In genomic region chr4:118579313-118579712, GRCm38 (mm10) we compare ENCODE assay signal across 9 mouse cellular contexts. TPM values are rescaled to one million over a fixed set of nuclear protein-coding genes. Genes with fewer than 3 reads are reported as not detected.
DNase-seq lines count a peak whose midpoint lies in the region; ATAC-seq and TF ChIP-seq lines count a peak whose summit lies in the region.
"Had no signal": no experiment of that assay in that cellular context is flagged by ENCODE, and none has a peak within 500 bp of the region (broad histone marks: within the 10 kb centered on the region; RNA-seq: fewer than 3 reads in every experiment).

No protein-coding gene starts in this region.

- H3K4me1 ChIP-seq in kidney, embryonic 15.5 days = peaks cover 5% of the 10 kb centered on the region; the same call in 1 of the 2 replicates
- peaks cover 4% of the 10 kb centered on the region in 2 experiments; a peak in 2 of 4 replicates for H3K4me1 ChIP-seq in CH12.LX (ENCODE audit: control insufficient read depth in 1 of 2, insufficient read depth in 2 of 2)
- no peaks in the 10 kb centered on the region for H3K4me1 ChIP-seq in embryonic facial prominence, embryonic 11.5 days (ENCODE audit: control insufficient read depth, insufficient read depth, low read length)
- no peaks in the 10 kb centered on the region for H3K4me1 ChIP-seq in forebrain, embryonic 15.5 days

- no peak overlapping the region for H3K9ac ChIP-seq in kidney, embryonic 15.5 days
- H3K9ac ChIP-seq in CH12.LX (ENCODE audit: insufficient read depth, low read depth) = no peak overlapping the region
- no peak overlapping the region for H3K9ac ChIP-seq in embryonic facial prominence, embryonic 11.5 days (replicated peaks; ENCODE audit: low read length)
- H3K9ac ChIP-seq in forebrain, embryonic 15.5 days (replicated peaks) = no peak overlapping the region

- TF ChIP-seq POLR2A in CH12.LX (IDR thresholded peaks at IDR 0.05; ENCODE audit: low read depth, low read length) = no peak

- no peak for TF ChIP-seq EP300 in CH12.LX (IDR thresholded peaks at IDR 0.05; ENCODE audit: low read length)

- no peak overlapping the region for H3K27ac ChIP-seq in kidney, embryonic 15.5 days
- no peak overlapping the region for H3K27ac ChIP-seq in CH12.LX (ENCODE audit: insufficient read depth, low read depth)
- no peak overlapping the region for H3K27ac ChIP-seq in embryonic facial prominence, embryonic 11.5 days (replicated peaks; ENCODE audit: low read depth, low read length)
- no peak overlapping the region for H3K27ac ChIP-seq in forebrain, embryonic 15.5 days (replicated peaks)

- no peaks in the 10 kb centered on the region for H3K79me2 ChIP-seq in CH12.LX (replicated peaks; ENCODE audit: control insufficient read depth, extremely low read depth, insufficient read depth, poor library complexity, severe bottlenecking)

- TF ChIP-seq RAD21 in CH12.LX (IDR thresholded peaks at IDR 0.05; ENCODE audit: low read depth, low read length) = no peak; the same call in none of the 2 replicates

- peak; percentile 43 for DNase-seq in CD4-positive, CD25-positive, alpha-beta regulatory T cell, adult 2 months (ENCODE audit: low read depth, low spot score)
- peak; percentile 19 for DNase-seq in kidney, adult 9 months
- peak; percentile 25 for DNase-seq in CH12.LX (ENCODE audit: extremely low read depth)
- DNase-seq in embryonic facial prominence, embryonic 11.5 days (ENCODE audit: low spot score) = peak; percentile 49

- ATAC-seq in CD4-positive, CD25-positive, alpha-beta regulatory T cell, adult 4 months = no peak
- no peak for ATAC-seq in kidney, embryonic 15.5 days (replicated peaks; ENCODE audit: low FRiP score)
- no peak for ATAC-seq in embryonic facial prominence, embryonic 11.5 days (replicated peaks; ENCODE audit: insufficient number of reproducible peaks, low FRiP score, low TSS enrichment, low read depth)
- ATAC-seq in megakaryocyte progenitor cell, adult 5-6 weeks (replicated peaks; ENCODE audit: poor library complexity) = peak; percentile 67
- no peak for ATAC-seq in forebrain, embryonic 15.5 days (replicated peaks)

- no peaks in the 10 kb centered on the region for H3K36me3 ChIP-seq in kidney, embryonic 15.5 days
- no peaks in the 10 kb centered on the region for H3K36me3 ChIP-seq in CH12.LX (replicated peaks in 1 of 2; ENCODE audit: control insufficient read depth in 1 of 2, insufficient read depth in 1 of 2, low read length in 1 of 2)
- no peaks in the 10 kb centered on the region for H3K36me3 ChIP-seq in embryonic facial prominence, embryonic 11.5 days (replicated peaks; ENCODE audit: control insufficient read depth, insufficient read depth, low read depth, low read length)
- no peaks in the 10 kb centered on the region for H3K36me3 ChIP-seq in forebrain, embryonic 15.5 days

- in situ Hi-C loops in CH12.LX (cut with MboI; ENCODE audit: low pct_ligation_motif_present, low pct_unique_long_range_greater_than_20kb, low sequenced_read_pairs) = no loop called here

- H3K9me3 ChIP-seq in kidney, embryonic 15.5 days (replicated peaks) = 0 out of 2 replicates have a peak, but pooled peaks cover under 1% of the 10 kb centered on the region
- H3K9me3 ChIP-seq in CH12.LX (replicated peaks; ENCODE audit: low read length) = peaks cover 9% of the 10 kb centered on the region
- no peaks in the 10 kb centered on the region for H3K9me3 ChIP-seq in embryonic facial prominence, embryonic 11.5 days (replicated peaks; ENCODE audit: control insufficient read depth, low read length)
- no peaks in the 10 kb centered on the region for H3K9me3 ChIP-seq in forebrain, embryonic 15.5 days

- H3K4me3 ChIP-seq in kidney, embryonic 15.5 days (replicated peaks) = no peak overlapping the region
- no peak overlapping the region for H3K4me3 ChIP-seq in CH12.LX (replicated peaks in 1 of 3; ENCODE audit: low read depth in 2 of 3, low read length in 2 of 3, poor library complexity in 1 of 3)
- no peak overlapping the region for H3K4me3 ChIP-seq in embryonic facial prominence, embryonic 11.5 days (ENCODE audit: low read depth, low read length)
- no peak overlapping the region for H3K4me3 ChIP-seq in forebrain, embryonic 15.5 days
- H3K4me3 ChIP-seq: myocyte had no signal

- no peak overlapping the region for H3K4me2 ChIP-seq in kidney, embryonic 15.5 days
- H3K4me2 ChIP-seq in CH12.LX (ENCODE audit: insufficient read depth, low read depth, poor library complexity, severe bottlenecking) = no peak overlapping the region
- H3K4me2 ChIP-seq in embryonic facial prominence, embryonic 11.5 days (ENCODE audit: low read depth, low read length) = no peak overlapping the region
- no peak overlapping the region for H3K4me2 ChIP-seq in forebrain, embryonic 15.5 days (replicated peaks)

- peak; percentile 21 to 61; a peak in 3 of 4 replicates for TF ChIP-seq CTCF in CH12.LX (conservative IDR thresholded peaks at IDR 0.05 in 1 of 2, IDR thresholded peaks at IDR 0.05 in 1 of 2; ENCODE audit: low read depth in 2 of 2, low read length in 2 of 2)

- dilution Hi-C loops in CH12.LX (cut with MboI; ENCODE audit: extremely low pct_ligation_motif_present, extremely low pct_unique_long_range_greater_than_20kb, low sequenced_read_pairs) = no loop called here

- WGBS in kidney, embryonic 15.5 days = 52% methylated on average over 13 of the region's 13 CpGs
- 47% methylated on average over 13 of the region's 13 CpGs for WGBS in embryonic facial prominence, embryonic 11.5 days
- 49% methylated on average over 13 of the region's 13 CpGs for WGBS in forebrain, embryonic 15.5 days

- peaks cover 10% of the 10 kb centered on the region; the same call in 1 of the 2 replicates for H3K27me3 ChIP-seq in kidney, embryonic 15.5 days
- H3K27me3 ChIP-seq in CH12.LX (replicated peaks) = peaks cover 87% of the 10 kb centered on the region
- H3K27me3 ChIP-seq in embryonic facial prominence, embryonic 11.5 days (ENCODE audit: control insufficient read depth, insufficient read depth, low read length) = no peaks in the 10 kb centered on the region
- no peaks in the 10 kb centered on the region for H3K27me3 ChIP-seq in forebrain, embryonic 15.5 days

TF ChIP-seq in CH12.LX, 34 proteins besides CTCF, POLR2A, EP300 and RAD21:
- TF ChIP-seq NELFE (IDR thresholded peaks at IDR 0.05; ENCODE audit: low read depth, low read length) (no peak), SMC3 (IDR thresholded peaks at IDR 0.05; ENCODE audit: low read depth, low read length) (peak; percentile 37)

RNA-seq across cellular contexts. Expression of gene Tmem125, which starts 35.5 kb away (rescaled TPM):
- not detected for polyA plus RNA-seq in CD4-positive, CD25-positive, alpha-beta regulatory T cell, adult 4 months (2017; shearing (Covaris generic))
- polyA plus RNA-seq in kidney, embryonic 15.5 days (2015; fragmentation: Nextera tagmentation; extraction: Ambion mirVana) = 5.6 and 6.7 TPM in 2 replicates
- total RNA-seq in CH12.LX (2012; rRNA removed) = not detected in 2 replicates
- not detected in 2 replicates for total RNA-seq in CH12.LX (2014; rRNA removed)
- polyA plus RNA-seq in CH12.LX (2012; ENCODE audit: insufficient read length, low read depth) = not detected in 2 replicates
- 0.90 and 1.4 TPM in 2 replicates for polyA plus RNA-seq in embryonic facial prominence, embryonic 11.5 days (2014; fragmentation: Nextera tagmentation; extraction: Ambion mirVana)
- 0.25 and 0.71 TPM in 2 replicates for total RNA-seq in megakaryocyte progenitor cell, adult 5-6 weeks (2015)
- total RNA-seq in megakaryocyte progenitor cell, adult 5-6 weeks (2017) = 0.41 TPM in 1 of 2 replicates, not detected in the other
- 0.09 and 0.27 TPM in 2 replicates for polyA plus RNA-seq in forebrain, embryonic 15.5 days (2015; fragmentation: Nextera tagmentation; extraction: Ambion mirVana)
- polyA plus RNA-seq: myocyte had no signal

RNA-seq across cellular contexts. Expression of gene Cfap57, which starts 41.3 kb away (rescaled TPM):
- not detected for polyA plus RNA-seq in CD4-positive, CD25-positive, alpha-beta regulatory T cell, adult 4 months (2017; shearing (Covaris generic))
- 0.21 and 0.22 TPM in 2 replicates for polyA plus RNA-seq in kidney, embryonic 15.5 days (2015; fragmentation: Nextera tagmentation; extraction: Ambion mirVana)
- total RNA-seq in CH12.LX (2012; rRNA removed) (not detected in 2 replicates), CH12.LX (2014; rRNA removed) (not detected in 2 replicates)
- not detected in 2 replicates for polyA plus RNA-seq in CH12.LX (2012; ENCODE audit: insufficient read length, low read depth)
- 0.42 and 0.79 TPM in 2 replicates for polyA plus RNA-seq in embryonic facial prominence, embryonic 11.5 days (2014; fragmentation: Nextera tagmentation; extraction: Ambion mirVana)
- 1.2 and 1.5 TPM in 2 replicates for total RNA-seq in megakaryocyte progenitor cell, adult 5-6 weeks (2015)
- total RNA-seq in megakaryocyte progenitor cell, adult 5-6 weeks (2017) = 3.5 and 4.3 TPM in 2 replicates
- polyA plus RNA-seq in forebrain, embryonic 15.5 days (2015; fragmentation: Nextera tagmentation; extraction: Ambion mirVana) = 0.52 and 0.73 TPM in 2 replicates
- polyA plus RNA-seq: myocyte had no signal

RNA-seq across cellular contexts. Expression of gene Ebna1bp2, which starts 41.3 kb away (rescaled TPM):
- 100 to 1,000 TPM; 167 to 193 TPM for polyA plus RNA-seq in CD4-positive, CD25-positive, alpha-beta regulatory T cell, adult 4 months (2017; shearing (Covaris generic))
- 148 and 163 TPM in 2 replicates for polyA plus RNA-seq in kidney, embryonic 15.5 days (2015; fragmentation: Nextera tagmentation; extraction: Ambion mirVana)
- total RNA-seq in CH12.LX (2012; rRNA removed) (167 and 209 TPM in 2 replicates), CH12.LX (2014; rRNA removed) (271 and 276 TPM in 2 replicates)
- 257 and 309 TPM in 2 replicates for polyA plus RNA-seq in CH12.LX (2012; ENCODE audit: insufficient read length, low read depth)
- 180 and 191 TPM in 2 replicates for polyA plus RNA-seq in embryonic facial prominence, embryonic 11.5 days (2014; fragmentation: Nextera tagmentation; extraction: Ambion mirVana)
- 144 and 146 TPM in 2 replicates for total RNA-seq in megakaryocyte progenitor cell, adult 5-6 weeks (2015)
- 133 and 168 TPM in 2 replicates for total RNA-seq in megakaryocyte progenitor cell, adult 5-6 weeks (2017)
- polyA plus RNA-seq in forebrain, embryonic 15.5 days (2015; fragmentation: Nextera tagmentation; extraction: Ambion mirVana) = 140 and 150 TPM in 2 replicates

RNA-seq across cellular contexts. Expression of gene 2610528J11Rik, which starts 52.5 kb away (rescaled TPM):
- not detected for polyA plus RNA-seq in CD4-positive, CD25-positive, alpha-beta regulatory T cell, adult 4 months (2017; shearing (Covaris generic))
- 21.4 and 21.7 TPM in 2 replicates for polyA plus RNA-seq in kidney, embryonic 15.5 days (2015; fragmentation: Nextera tagmentation; extraction: Ambion mirVana)
- total RNA-seq in CH12.LX (2012; rRNA removed) = not detected in 2 replicates
- total RNA-seq in CH12.LX (2014; rRNA removed) = not detected in 2 replicates
- not detected in 2 replicates for polyA plus RNA-seq in CH12.LX (2012; ENCODE audit: insufficient read length, low read depth)
- 2.5 and 3.1 TPM in 2 replicates for polyA plus RNA-seq in embryonic facial prominence, embryonic 11.5 days (2014; fragmentation: Nextera tagmentation; extraction: Ambion mirVana)
- not detected in 2 replicates for total RNA-seq in megakaryocyte progenitor cell, adult 5-6 weeks (2015)
- total RNA-seq in megakaryocyte progenitor cell, adult 5-6 weeks (2017) = not detected in 2 replicates
- polyA plus RNA-seq in forebrain, embryonic 15.5 days (2015; fragmentation: Nextera tagmentation; extraction: Ambion mirVana) = not detected in 2 replicates
- polyA plus RNA-seq: myocyte had no signal
